Mouse (Mus musculus): ENCODE results near the gene 1700019N19Rik.

GRCm38 (mm10) chr19:58759423-58759822 is 34.8 kb downstream of the 1700019N19Rik start, which contains the start of gene Pnliprp2:
- TF ChIP-seq CTCF (IDR thresholded peaks at IDR 0.05; ENCODE audit: low read depth, low read length) (no peak), EP300 (IDR thresholded peaks at IDR 0.05; ENCODE audit: insufficient read depth, low read depth, low read length) (no peak)

Measured in ES-Bruce4 (cell line).